Mouse (Mus musculus) cerebellum, adult 11 months (tissue): ENCODE data around the gene Tex35.

Source experiments
- DNase-seq: peaks from one replicate; pipeline ENCODE4 v3.0.0; 2022

Tex35 gene

DNA sequence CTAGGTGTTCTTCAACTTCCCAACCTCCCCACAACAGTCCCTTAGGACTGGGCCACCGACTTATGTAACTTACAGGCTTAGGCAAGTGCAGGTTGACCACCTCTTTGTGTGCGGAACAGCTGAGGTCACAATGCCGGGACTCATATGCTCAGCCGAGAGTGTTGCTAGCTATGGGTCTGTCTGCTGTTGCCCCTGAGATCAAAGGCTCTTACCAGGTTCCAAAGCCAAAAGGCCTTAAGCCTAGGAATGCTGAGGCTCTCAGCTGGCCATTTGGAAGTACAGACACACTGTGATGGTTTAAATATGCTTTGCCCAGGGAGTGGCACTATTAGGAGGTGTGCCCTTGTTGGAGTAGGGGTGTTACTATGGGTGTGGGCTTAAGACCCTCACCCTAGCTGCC, at the start of gene Tex35:
Gene Tex35, minus strand, starts transcription at position 101 of the 400 bp plus-strand sequence.
- DNase-seq = no peak

DNA sequence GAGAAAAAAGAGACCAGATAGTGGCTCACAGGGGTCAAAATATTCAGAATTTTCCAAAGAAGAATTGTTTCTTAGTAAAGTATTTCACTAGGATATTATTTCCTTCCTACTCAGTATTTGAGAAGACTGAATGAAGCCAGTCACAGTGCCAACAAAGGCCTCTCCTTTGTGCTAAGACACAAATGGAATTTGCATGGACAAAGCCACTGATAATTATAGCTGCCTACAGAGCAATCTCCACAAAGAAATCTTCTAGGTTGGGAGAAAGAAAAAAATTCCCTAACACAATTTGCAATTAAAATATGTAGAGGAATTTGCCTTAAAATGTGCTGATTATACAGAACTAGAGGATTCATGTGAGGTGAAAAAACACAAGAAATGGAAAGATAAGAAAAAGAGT, 45.3 kb upstream of the Tex35 start:
- DNase-seq = no peak

DNA sequence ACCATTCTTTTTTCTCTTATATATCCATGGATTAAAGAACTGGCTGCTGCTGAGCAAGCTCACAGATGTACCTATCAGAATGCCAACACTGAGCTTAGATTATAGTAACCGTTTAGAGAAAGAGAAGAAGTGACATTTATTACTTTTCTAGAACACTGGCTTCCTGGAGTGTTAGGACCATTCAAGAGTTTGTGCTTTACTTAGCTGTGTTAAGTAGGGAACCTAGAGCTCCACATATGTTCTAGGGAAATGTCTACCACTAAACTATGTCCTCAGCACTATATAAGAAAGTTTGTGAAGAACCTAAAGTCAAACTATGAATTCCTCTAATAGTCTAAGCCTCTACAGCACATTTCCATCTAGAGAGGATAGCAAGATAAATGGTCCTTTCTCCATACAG, 41.6 kb upstream of the Tex35 start:
- no peak for DNase-seq

DNA sequence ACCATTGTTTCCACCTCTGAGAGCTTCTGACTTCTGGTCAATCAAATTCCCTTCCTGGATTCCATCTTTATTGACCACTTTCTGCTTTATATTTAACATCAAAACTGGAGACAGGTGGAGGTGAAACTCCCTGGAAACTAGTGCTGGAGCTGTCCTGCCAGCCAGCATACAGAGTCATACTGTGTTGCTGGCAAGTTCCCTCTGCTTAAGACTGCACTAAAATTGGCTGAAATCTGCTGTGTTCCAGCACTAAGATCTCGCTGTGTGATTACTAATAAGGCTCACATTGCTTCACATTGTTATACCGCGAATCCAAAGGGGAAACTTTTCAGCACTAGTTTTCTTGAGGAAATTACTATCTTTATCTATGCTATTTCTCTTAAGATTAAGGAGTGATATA, 36.1 kb upstream of the Tex35 start:
- DNase-seq = no peak

DNA sequence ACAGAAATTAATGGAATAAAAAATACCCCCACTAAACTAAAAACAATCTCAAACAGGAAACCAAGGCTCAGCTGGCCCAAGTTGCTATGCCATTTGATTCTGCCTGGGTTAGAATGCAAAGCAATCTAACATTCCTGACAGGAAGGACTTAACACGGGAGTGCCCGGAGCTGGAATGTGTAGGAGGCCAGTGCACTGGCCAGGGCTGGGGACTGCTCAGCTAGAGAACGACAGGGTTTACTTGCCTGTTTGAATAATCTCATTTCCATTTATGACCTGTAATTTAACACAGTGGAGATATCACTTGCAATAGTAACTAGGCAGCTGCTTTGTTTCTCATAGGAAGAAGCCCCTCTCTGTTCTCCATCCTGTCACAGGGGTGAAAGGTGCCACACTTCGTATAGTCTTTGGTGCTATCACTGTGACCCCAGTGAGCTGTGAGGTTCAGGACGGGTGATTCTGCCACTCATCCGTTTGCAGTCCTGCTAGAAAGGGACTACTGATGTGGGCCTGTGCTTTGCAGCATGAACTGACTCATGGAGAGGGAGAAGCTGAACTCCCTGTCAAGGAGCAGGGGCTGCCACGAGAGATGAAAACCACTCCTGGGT, 34.9 kb upstream of the Tex35 start:
- no peak for DNase-seq

DNA sequence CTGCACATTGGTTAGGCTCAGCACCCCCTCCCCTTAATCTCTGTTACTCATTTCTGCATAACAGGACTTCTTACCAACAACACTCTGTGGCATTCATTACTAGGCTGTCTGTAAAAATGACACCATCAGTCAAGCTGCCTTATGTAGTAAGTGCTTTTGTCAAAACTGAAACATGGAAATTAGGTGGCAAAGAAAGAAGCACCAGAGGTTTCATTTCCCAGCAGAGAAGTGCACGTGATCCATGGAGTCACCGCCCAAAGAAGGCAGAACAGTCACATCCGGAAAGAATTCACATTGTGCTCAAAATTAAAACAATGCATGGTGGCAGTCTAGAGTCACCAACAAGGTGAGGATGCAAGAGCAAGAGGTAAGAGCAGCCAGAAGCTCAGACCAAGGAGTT, 32.5 kb upstream of the Tex35 start:
- no peak for DNase-seq

DNA sequence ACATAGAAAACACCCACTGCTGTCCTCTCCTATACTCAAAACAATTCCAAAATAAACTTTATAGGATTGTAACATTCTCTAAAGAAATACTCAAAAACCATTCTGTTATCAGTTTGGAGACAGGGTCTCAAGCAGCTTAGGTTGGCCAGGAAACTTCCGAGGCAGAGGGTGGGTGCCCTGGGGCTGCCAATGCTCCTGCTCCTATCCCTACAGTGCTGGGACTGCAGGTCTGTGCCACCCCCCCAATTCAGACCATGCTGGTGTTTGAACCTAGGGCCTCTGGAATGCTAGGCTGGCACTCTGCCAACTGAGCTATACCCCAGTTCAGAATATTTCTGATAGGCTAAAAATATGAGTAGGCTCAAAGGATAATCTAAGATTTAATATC, 29.4 kb upstream of the Tex35 start:
- DNase-seq = no peak

DNA sequence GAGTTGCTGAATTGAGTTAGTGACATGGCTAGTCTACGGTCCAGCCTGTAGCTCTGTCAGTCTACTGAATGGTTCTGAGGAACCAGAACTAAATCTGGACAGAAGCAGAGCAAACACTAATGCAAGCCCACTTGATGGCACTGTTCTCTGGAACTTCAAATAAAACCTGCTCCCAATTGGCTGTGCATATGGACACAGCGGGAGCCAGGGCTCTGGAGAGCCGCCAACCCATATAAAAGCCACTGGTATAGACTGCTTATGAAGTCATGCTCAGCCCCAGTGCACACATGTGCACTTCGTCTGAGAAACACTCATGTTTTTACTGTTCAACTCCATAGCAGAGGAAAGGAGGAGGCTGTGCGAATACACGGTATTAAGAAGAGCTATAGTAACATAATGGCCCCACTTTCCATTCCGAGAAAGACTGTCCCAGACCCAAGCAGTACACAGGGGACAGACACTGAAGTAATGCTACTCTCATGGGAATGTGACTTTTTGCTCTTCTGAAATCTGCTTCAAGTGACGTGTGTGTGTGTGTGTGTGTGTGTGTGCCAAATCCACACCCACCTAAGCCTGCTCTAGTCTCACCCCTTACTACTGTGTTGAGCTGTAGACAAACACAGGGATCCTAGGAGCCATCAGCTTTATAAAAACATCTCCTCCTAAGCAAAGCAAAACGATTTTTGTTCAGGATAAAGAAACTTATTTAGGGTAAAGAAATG, 28.8 kb upstream of the Tex35 start:
- peak; percentile 38 for DNase-seq

DNA sequence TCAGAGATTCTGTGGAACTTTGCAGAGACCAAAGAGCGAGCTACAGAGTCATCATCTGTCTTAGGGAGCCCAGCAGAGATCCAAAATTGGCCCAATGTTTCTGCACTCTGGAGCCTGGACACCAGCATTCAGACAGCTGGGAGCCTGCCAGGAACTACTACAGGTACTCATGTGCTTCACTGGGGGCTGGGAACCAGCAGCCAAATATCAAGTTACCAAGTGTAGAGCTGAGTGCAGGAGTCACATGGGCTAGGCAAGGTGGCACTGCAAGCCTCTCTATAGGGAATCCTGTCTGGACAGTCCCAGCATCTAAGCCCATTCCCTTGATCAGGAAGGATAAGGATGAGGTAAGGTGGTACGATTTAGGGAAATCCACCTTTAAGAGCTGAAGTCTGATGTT, 19.7 kb upstream of the Tex35 start:
- no peak for DNase-seq

DNA sequence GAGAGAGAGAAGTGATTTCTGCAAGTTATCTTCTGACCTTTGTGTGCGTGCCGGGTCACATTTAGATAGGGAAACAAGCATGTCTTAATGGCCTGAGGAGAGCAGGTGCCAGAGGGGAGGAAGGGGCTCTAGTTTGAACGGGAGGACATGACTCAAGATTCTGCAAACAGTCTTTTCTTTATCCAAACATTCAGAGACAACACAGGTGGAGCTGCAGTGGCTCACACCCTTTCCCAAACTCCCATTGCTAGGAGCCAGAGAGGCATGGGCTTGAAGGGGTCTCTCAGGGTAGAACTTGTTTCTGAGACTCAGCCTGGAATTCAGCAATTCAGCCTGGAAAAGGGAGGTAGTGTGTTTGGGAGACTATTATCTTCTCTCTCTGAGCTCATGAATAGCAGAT, 15.4 kb upstream of the Tex35 start:
- DNase-seq = no peak

DNA sequence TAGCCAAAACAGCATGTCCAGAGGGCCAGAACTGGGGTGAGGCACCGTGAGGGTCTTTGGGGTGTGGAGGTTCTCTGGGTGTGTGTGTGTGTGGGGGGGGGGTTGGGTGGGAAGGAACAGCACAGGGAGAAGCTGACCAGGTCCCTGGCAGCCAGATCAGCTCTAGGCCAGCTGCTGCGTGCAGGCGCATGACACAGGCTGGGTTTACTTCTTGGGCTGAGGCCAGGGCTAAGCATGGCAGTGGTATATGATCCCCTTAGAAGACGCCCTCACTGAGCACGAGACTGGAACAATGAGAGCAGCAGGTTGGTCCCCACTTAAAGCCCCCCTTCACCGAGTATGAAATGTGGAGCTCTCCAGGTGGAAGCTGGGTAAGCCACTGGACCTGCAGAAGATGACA, 10.7 kb upstream of the Tex35 start:
- DNase-seq = no peak

DNA sequence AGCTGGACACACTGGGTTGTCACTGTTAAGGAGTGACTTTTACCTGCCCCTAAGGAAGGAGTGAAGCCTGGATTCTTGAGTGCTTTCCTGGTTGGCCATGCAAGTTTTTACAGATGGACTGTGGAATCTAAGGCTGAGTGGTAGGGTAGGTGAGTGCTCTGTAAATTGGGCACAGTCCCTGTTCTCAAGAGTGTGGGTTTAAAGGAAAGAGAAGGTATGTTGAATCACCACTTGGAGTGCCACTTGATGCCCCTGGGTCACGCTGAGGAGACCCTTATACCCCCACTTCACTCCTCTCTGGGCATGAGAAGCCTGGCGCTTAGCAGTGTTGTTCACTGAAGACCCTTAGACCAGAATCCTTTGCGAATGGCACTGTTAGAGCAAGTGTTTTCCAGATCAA, 9.0 kb upstream of the Tex35 start:
- no peak for DNase-seq

DNA sequence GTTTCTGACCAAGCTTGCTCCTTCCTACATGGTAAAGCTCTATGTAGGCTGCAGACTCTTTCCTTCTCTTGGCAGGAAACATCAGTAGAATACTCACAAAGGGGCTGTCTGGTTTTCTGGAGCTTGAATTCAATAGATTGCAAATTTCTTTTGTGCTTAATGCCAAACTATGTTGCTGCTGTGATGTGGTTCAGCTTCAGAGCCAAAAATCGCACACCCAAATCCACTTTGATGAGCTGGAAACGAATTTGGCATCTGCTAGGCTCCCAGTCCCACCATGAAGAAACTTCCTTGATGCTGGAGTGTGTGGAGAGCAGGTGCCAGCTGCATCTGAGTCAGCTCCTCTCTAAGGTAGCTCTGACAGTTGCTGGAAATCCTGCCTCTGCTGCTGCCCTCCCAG, 6.0 kb upstream of the Tex35 start:
- no peak for DNase-seq

DNA sequence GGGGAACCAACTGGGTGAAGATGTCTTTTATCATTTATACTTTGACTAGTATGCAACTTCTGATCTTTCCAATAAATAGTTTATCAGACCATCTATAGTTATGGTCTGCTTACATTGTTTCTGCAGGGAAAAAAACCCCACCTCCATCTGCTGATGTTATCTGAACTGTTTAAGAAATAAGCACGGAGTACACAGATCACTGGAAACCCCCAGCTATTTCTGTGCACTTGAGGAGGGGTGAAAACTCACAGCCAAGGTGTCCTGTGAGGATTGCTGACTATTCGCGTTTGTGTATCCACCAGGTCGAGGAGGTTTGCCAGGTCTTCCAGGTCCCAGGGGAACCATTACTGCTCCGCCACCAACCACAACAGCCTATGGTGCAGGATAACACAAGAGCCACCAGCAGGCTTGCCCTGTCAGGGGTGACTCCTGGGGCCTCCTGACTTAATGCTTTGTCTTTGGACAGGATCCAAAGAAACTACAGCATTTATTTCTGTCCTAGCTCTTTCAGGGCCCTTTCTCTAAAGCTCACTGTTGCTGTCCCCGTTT, 1.9 kb upstream of the Tex35 start:
- no peak for DNase-seq

DNA sequence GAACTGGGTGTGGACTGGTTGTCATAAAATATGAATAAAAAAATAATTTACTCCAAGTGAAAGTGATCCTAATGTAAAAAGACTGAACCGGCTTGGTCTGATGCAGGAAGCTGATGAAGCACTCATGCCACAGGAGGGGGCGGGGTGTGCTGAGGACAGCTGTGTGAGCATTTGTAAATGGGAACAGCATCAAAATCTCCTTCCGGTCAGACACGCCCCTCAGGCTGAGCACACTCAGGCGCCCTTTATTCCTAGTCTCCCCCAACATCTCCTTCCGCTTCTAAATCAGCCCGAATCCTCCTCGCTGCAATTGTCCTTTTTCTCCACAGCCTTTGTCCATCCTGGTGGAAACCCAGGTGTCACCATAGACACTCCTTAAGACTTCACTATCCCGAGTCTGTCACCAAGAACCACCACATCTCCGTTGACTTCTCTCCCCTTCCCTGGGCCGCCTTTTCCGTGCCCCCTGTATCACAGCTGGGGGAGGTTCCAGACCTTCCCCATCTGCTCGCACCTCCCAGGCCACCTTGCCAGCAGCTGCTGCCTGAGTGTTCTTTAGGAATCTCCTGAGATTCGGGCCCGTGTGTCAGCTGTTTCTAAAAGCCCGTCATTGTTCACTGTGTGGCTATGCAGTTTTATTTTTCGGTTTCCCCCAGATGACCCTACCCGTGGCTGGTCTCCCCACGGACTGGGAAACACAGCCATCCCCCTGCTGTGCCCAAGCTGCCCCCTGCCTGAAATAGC, 7.2 kb downstream of the Tex35 start:
- DNase-seq = no peak

DNA sequence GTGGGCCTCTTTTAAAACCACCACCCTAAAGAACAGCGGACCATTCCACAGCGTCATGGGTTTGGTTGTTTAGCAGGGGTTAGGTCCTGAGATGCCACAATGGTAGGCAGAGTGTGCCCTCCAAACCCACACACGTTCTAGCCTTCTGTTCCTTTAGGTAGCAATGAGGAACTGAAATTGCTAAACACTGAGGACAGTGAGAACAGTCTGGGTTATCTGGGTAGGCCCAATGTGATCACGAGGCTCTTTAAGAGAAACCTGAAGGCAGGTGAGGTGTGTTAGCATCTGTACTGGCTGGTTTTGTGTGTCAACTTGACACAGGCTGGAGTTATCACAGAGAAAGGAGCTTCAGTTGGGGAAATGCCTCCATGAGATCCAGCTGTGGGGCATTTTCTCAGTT, 12.9 kb downstream of the Tex35 start:
- DNase-seq = no peak

DNA sequence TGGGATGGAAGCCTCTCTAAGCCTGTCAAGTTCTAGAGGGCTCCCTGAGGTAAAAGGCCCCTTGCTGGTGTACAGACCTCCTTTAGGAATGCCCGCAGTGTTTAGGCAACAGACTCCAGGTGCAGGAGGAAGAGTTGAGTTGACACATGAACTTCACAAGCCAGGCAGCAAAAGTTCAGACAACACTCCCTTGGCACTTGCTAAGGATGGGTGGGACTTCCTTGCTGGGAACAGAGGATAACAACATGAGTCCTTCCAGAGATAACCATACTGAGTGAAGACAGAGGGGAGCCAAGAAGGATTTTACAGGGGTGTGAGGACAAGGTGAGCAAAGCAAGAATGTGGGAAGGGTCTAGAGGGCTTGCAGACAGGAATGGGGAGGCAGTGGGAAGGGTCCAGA, 15.9 kb downstream of the Tex35 start:
- no peak for DNase-seq

DNA sequence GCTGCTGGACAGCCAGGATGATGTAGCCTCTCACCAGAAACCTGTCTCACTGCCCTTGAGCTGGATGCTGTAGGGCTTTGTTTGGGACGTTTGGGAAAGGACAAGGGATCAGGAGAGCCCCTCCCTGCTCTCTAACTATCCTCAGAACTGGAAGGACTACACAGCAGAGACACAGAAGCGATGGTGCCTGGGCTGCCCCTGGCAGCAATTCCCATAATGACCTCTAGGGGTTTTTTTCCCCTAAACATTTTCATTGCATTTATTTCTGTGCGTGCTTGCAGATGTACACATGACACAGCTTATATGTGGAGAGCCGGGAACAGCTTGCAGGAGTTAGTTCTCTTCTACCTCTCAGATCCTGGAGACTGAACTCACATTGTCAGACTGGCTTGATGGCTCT, 16.3 kb downstream of the Tex35 start:
- no peak for DNase-seq

DNA sequence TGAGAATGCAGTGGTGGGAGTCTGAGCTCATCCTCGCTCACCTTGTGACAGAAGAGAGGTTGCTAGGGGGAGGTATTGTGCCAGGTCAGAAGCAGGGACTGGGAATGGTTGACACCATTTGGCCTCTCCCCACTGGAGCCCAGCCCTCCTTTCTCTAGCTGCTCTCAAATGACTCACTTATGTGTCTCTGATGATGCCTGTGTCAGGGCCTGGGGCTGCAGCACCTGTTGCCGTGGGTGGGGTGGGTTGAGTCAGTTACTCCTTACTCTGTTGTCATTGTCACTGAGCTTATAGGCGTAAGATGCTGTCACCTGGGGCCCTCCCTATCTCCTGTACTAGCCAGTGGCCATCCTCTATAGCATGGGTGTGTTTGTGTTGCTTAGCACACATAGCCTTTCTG, 17.6 kb downstream of the Tex35 start:
- DNase-seq = no peak

DNA sequence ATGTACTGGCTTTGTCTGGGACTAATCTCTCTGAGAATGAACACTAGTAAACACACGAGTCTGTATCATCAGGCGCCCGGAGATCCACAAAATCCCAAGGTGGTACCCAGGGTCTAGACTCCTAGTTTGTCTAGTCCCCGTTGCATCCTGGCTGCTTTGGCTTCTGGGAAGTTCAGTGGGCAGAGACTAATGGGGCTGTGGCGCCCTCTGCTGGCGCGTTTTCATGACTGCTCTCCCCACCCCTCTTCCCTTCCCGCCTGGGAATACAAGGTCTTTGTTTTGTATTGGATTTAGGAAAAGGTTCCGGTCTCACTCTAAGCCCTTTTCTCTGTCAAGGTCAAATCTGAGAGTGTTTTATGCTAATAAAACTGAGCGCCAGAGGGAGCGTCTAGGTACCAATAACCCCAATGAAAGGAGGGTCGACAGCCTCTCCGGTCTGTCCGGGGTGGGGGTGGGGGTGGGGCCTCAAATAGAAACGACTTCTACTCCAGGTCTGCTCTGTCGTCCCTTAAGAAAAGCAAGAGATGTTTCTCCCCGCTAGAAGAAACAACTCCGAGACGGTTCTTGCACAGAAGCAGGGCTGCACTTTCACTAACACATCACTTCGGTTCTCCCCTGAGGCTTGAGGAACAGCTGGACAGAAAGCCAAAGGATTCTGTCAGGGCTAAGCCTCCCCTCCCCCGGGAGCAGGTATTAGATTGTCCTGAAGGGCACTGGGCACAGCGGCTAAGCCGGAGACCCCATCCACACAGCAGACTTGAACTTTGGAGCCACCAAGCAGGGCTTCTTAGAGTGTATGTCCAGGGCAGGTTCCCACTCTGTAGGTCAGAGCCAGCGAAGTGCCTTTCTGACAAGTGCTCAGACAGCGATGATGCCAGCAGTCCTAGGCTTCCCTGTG, 22.1 kb downstream of the Tex35 start:
- DNase-seq = peak; percentile 31

DNA sequence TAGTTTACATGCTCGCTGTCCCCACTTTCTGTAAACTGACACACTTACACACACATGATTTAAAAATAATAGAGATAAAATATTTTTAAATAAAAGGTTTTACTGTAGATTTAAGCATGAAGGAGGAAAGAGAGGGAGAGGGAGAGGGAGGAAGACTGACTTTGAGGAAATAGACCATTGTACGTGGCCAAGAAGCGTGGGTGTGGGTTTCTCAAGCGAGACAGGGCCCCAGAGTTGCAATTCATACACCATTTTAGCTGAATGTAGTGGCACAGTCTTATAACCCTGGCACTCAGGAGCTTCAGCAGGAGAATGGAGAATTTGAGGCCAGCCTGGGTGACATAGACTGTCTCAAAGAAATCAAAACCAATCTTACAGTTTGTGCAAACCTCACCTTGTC, 25.5 kb downstream of the Tex35 start:
- no peak for DNase-seq

DNA sequence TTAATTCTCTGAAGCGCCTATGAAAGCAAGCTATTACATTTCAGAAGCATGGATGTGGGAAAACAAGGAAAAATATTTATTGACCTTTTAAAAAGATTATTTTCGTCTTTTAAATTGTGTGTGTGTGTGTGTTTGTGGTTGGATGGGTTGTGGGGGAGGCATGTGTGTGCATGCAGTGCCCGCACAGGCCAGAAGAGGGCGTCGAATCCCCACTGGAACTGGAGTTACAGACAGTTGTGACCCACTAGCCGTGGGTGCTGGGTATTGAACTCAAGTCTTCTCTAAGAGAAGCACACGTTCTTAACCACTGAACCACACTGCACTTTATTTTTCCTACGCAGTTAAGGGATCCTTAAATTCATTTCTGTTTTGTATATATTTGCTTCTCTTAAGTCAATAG, 26.5 kb downstream of the Tex35 start:
- DNase-seq = no peak
